Mouse (Mus musculus): ENCODE data around the gene Vps13d.

DNA sequence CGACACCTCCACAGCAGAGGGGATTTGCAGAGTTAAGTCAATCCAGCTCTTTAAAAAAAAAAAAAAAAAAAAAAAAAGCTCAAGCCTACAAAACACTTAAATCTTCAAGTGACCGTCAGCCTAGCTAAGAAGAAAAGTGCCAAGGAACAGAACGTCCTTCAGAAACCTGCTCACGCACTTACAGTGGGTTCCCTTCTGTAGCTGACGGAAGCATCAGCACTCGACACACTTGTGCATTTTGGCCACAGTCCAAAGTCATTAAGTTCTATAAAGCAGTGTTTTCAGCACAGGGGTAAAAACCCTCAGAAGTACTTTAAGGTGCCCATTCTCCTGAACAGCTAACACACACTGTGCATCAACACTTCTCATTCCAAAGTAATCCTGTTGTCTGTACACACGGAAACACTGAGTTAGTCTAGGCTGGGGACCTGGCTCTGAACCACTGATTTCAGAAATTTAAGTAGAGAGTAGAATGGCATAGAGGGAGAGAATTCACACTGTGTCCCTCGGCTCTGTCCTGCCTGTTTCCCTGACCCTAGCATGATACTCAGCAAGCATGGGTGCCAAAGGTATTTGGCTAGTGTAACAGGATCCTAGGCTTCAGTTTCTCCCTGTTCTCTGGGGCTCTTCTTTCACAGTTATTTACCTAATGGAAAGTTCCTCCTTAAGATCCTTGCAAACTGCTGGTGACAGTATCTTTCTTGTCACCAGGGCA lies 170.0 kb downstream of the Vps13d start:
- TF ChIP-seq CTCF (IDR thresholded peaks at IDR 0.05; ENCODE audit: low read depth), result no peak
- 0 out of 2 replicates have a peak, but pooled peaks have one; percentile 29 for TF ChIP-seq EP300 (IDR thresholded peaks at IDR 0.05; ENCODE audit: low read depth)
